Mouse (Mus musculus) monocyte, adult 5-6 weeks (primary cell): ENCODE results near the gene Scg3. TPM values are rescaled to one million over a fixed set of nuclear protein-coding genes. Genes with fewer than 3 reads are reported as not detected.
"Not testable (repeated sequence)": the region's sequence is repeated elsewhere in the genome, so short reads cannot be mapped to it uniquely, and the experiment has no call there.

Experiments
- ATAC-seq: fragments of 153-309, 156-312 bp; replicated peaks from 2 replicates; pipeline ENCODE4 v1.8.0; 2017; ENCODE audit warnings: mild to moderate bottlenecking; ENCODE audit not compliant: low TSS enrichment, insufficient number of reproducible peaks, severe bottlenecking, poor library complexity, low FRiP score
- total RNA-seq: library from RNA; stranded (forward); fragments of 200-1000, 200-491, 200-594 nt; gene quantifications from 3 replicates; pipeline ENCODE4 v1.2.3, GENCODE M21; 2017

Gene Scg3
- not detected in 3 replicates for total RNA-seq

GRCm38 (mm10) chr9:75683426-75684191 is at the start of gene Scg3:
Gene Scg3, minus strand, starts transcription at chr9:75684056.
- ATAC-seq, result no peak

DNA sequence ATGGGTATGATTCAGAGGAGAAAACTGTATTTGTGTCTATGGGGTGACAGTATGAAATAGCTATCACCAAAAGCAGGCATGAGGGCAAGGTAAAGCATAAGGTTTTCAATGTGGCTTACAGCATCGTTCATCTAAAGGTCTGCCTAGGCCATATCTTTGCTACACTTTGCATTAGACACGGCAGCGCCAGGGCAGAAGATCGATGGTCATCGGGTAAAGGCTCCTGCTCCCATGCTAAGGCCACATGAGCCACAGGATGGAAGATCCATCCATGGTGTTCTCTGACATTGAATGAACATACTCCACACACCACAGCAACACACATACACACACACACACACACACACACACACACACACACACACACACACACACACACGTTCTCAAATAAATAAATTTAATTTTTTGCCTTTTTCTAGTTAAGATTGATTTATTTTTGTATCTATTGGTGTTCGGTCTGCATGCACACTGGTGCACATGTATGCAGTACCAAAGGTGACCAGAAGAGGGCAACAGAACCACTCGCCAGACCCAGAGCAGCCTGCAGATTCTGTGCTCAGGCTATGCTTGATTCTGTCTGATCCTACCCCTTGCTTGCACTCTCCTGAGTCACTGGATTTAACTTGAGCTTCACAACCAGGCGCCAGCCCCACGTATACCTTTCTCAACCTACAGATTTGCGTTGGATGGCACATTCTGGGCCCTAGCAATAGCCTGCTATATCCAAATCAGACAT is 36.3 kb upstream of the Scg3 start:
- ATAC-seq, result no peak

- ATAC-seq, result no peak
Measured at GRCm38 (mm10) chr9:75719481-75719880, 35.6 kb upstream of the Scg3 start.

DNA sequence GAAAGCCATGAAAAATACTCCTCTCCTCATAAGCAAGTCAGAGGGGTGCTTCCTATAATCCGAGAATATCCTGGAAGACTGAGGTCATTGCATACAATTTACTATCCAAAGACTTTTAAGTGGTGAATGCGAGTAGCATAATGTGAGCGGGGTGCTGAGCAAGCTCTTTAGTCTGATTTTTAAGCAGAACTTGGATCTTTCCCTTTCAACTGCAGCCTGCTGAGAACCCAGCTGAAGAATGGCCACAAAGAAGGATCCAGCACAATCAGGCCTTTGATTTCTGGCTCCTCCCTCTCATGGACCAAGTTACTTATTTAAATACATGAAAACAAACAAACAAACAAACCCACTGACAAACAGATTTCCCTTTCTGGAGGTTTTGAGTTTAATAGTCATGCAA is 916 bp upstream of the Scg3 start:
- no peak for ATAC-seq

- no peak for ATAC-seq
Measured at GRCm38 (mm10) chr9:75684292-75684691, 436 bp upstream of the Scg3 start.

DNA sequence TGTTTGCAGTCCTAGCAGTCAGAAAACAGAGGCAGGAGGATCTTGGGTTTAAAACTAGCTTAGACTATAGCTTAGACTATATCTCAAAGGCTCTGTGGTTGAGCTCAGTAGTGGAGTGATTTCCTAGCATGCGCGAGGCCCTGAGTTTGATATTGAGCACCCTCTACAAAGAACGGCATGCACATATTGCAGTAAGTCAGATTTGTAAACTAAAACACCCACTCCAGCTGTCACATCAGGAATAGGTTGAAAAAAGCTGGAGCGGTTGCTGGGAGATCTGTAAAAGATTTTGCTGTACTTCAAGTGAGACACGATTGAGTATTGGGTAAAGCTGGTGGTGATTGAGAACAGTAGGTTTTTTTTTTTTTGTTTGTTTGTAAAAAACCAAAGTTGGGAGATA is 3.2 kb downstream of the Scg3 start:
- ATAC-seq, result no peak

DNA sequence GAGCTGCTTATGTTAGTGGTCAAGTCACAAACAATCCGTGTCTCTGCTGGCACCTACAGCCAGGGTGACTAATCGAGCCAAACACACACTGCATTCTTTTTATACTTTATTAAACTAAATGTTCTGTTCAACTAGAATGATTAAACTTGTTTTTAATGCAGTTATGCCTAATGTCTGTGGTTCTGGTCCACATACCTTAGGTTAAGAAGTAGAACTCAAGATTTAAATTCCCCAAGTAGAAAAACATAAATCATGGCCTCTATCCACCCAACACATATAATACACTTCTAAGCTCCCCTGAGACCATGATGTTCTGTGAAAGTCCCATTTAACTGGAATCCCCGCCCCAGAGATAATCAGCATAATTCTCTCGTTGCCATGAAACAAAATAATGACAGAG is 4.2 kb downstream of the Scg3 start:
- no peak for ATAC-seq

DNA sequence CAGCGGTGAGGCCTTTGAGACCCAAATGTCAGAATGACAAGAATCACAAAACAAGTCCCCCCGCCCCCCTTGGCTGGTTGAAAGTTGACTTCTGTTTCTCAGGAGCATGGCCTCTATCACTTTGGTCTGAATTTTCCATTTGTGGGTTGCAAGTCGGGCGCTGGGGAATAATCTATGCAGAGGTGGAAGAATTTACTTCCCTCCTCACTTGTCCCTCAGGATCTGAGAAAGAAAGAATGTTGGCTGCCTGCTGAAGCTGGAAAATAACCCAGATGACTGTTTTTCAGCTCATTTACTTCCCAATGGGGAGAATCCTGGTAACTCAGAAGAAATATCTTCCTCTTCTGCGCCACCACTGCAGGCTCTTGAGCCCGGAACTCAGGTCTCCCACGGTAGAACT is 5.5 kb downstream of the Scg3 start:
- no peak for ATAC-seq

- no peak for ATAC-seq
Measured at GRCm38 (mm10) chr9:75676226-75676625, 7.6 kb downstream of the Scg3 start.

DNA sequence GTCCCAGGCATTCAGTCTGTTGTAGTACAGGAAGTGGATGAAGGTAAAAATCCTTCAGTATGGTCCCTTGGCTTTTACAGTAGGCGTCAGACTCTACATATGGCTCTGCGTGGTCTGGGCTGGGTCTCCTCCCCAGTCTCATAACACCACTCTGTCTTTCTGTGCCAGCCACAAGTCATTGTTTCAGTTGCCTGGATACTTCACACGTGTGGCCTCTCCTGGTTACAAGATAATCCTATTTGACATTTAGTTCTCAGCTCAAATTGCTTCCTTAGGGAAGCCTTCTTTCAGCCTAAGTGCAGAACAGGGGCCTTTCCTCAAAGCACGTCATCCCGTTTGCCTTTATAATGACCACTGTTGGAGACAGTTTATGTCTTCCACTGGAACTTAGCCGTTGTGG is 11.1 kb downstream of the Scg3 start:
- no peak for ATAC-seq

GRCm38 (mm10) chr9:75666612-75667011 is 17.2 kb downstream of the Scg3 start:
- ATAC-seq, result no peak

GRCm38 (mm10) chr9:75665364-75665763 is 18.5 kb downstream of the Scg3 start:
- ATAC-seq, result no peak

DNA sequence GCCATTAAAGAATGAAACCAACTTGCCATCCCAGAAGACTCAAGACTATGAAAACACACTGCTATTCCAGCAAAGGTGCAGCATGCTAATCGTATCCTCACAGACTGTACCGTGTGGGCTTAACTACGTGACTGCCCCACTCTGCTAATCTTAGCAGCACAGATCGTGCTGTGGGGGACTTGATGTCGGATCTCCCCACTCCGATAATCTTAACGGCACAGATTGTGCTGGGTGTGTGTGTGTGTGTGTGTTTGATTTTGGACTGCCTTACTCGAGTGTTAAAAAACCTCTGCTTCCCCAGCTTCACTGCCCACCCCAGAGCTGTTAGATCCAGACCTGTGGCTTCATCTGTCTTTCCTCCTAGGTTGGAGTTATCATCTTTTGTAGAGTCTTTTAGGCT is 22.9 kb downstream of the Scg3 start:
- no peak for ATAC-seq

DNA sequence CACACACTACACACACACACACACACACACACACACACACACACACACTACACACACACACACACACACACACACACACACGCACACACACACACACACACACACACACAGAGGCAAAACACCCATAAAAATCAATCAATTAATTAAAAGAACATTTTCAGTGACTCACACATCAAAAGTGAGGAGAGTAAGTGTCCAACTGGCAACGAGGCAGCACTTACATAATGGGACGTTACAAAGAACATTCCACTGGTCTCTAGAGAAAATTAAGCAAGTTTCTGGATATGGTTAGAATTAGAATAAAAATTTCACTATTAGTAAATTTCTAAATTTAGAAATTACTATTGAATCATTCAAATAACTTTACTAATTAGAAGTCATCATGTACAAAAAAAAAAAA is 27.4 kb downstream of the Scg3 start:
- not testable (repeated sequence) for ATAC-seq

DNA sequence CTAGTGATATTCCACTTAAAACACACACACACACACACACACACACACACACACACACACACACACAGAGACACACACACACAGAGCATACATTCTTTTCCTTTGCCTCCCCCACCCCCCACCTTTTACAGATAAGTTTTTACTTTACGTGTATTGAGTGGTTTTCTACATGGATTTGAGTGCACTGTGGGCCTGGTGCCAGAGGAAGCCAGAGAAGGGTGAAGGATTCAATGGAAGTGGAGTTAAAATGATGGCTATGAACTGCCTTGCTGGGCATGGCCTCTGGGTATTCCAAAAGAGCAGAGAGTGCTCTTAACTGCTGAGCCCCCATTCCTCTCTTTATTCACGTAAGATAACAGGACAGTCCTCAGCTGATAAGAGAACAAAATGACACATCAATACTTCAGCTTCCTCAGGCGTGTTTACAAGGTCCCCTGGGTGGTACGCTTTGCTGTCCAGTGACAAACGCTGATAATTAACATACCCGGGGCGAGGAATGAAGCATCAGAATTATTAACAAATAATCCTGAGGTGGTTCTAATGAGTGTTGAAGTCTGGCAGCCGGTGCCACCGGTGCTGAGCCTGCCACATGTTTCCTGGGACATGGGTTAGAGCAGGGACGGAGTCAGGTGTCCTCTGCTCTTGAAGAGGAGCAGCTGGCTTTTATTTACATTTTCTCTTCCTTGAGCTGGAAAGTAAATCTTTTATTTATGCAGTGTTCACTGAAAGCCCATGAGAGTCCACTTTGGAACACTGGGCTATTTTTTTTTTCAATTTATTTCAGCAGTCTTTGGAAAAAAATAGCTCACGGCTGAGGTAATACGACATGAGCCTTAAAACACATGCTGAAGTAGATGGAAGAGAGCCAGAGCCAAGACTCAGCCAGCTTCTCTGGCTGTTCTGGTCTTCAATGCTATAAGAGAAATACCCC is 29.6 kb downstream of the Scg3 start:
- no peak for ATAC-seq

GRCm38 (mm10) chr9:75645405-75645804 is 38.5 kb downstream of the Scg3 start:
- no peak; the same call in 1 of the 2 replicates for ATAC-seq

DNA sequence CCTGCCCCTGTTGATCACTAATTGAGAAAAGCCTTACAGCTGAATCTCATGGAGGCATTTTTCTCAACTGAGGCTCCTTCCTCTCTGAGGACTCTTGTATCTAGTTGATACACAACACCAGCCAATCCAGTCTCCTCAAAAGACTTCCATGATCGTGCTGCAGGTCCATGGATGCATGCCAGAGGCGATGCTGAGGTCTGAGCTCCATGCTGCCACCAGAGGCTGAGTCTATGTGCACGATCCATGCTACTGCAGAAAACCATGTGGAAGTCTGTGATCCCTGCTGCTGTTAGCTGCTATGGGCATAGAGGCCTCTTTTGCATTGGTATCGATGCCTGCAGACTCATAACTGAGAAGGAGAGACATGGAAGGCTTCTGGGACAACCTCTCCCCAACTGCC is 49.6 kb downstream of the Scg3 start:
- no peak for ATAC-seq

GRCm38 (mm10) chr9:75633603-75634002 is 50.3 kb downstream of the Scg3 start:
- ATAC-seq, result no peak

DNA sequence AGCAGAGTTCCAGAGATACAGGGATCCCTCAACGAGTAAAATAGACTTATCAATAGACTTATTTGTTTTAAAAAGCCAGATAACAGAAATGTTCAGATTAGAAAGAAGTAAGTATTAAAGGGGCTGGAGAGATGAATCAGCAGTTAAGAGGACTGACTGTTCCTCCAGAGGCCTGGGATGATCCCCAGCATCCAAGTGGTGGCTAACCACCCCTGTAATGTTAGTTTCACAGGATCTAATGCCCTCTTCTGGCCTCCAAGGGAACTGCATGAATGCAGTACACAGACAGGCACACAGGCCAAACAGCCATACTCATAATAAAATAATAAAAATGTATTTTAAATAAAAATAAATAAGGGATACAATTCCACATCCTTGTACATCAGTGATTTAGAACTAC is 51.0 kb downstream of the Scg3 start:
- no peak for ATAC-seq
